Comparison of ENCODE assay signal across 13 mouse cellular contexts in genomic region chr7:25086656-25087055, GRCm38 (mm10). TPM values are rescaled to one million over a fixed set of nuclear protein-coding genes. Genes with fewer than 3 reads are reported as not detected.
A peak's percentile ranks its signal among the peaks of the same experiment; 100 is the strongest.
DNase-seq lines count a peak whose midpoint lies in the region; ATAC-seq and TF ChIP-seq lines count a peak whose summit lies in the region.
"Had no signal": no experiment of that assay in that cellular context is flagged by ENCODE, and none has a peak within 500 bp of the region (broad histone marks: within the 10 kb centered on the region; RNA-seq: fewer than 3 reads in every experiment).

No protein-coding gene starts in this region.

- no peaks in the 10 kb centered on the region for H3K27me3 ChIP-seq in forebrain, postnatal 0 days (ENCODE audit: insufficient read depth, low read length)
- no peaks in the 10 kb centered on the region for H3K27me3 ChIP-seq in forebrain, embryonic 15.5 days
- no peaks in the 10 kb centered on the region for H3K27me3 ChIP-seq in liver, embryonic 14.5 days (ENCODE audit: control insufficient read depth, insufficient read depth, low read length)
- no peaks in the 10 kb centered on the region for H3K27me3 ChIP-seq in liver, embryonic 11.5 days (replicated peaks; ENCODE audit: control insufficient read depth, insufficient read depth, low read length)
- peaks cover 8% of the 10 kb centered on the region; the same call in 1 of the 2 replicates for H3K27me3 ChIP-seq in E14TG2a.4 (ENCODE audit: insufficient read depth, low read length)
- H3K27me3 ChIP-seq: midbrain, embryonic 12.5 days had no signal

- H3K4me3 ChIP-seq in forebrain, postnatal 0 days (ENCODE audit: low read depth, low read length): no peak overlapping the region
- no peak overlapping the region for H3K4me3 ChIP-seq in forebrain, embryonic 15.5 days
- H3K4me3 ChIP-seq in liver, embryonic 14.5 days (ENCODE audit: insufficient read depth in 1 of 2, low read depth in 2 of 2, low read length in 2 of 2): no peak overlapping the region
- H3K4me3 ChIP-seq in liver, embryonic 11.5 days (ENCODE audit: low read depth, low read length): no peak overlapping the region
- no peak overlapping the region for H3K4me3 ChIP-seq in E14TG2a.4 (replicated peaks; ENCODE audit: low read length)
- no peak overlapping the region for H3K4me3 ChIP-seq in cortical plate, adult 2 months (ENCODE audit: insufficient read depth, low read length)
- H3K4me3 ChIP-seq: heart, embryonic 13.5 days; midbrain, embryonic 12.5 days had no signal

- no peak overlapping the region for H3K9ac ChIP-seq in forebrain, postnatal 0 days
- no peak overlapping the region for H3K9ac ChIP-seq in forebrain, embryonic 15.5 days (replicated peaks)
- H3K9ac ChIP-seq in liver, embryonic 14.5 days (replicated peaks): no peak overlapping the region
- H3K9ac ChIP-seq in liver, embryonic 11.5 days (ENCODE audit: low read depth, low read length): no peak overlapping the region
- H3K9ac ChIP-seq: heart, embryonic 13.5 days; midbrain, embryonic 12.5 days had no signal

- no peaks in the 10 kb centered on the region for H3K9me3 ChIP-seq in forebrain, postnatal 0 days (ENCODE audit: low read length)
- H3K9me3 ChIP-seq in forebrain, embryonic 15.5 days: no peaks in the 10 kb centered on the region
- no peaks in the 10 kb centered on the region for H3K9me3 ChIP-seq in liver, embryonic 14.5 days (ENCODE audit: control insufficient read depth, low read length)
- H3K9me3 ChIP-seq in liver, embryonic 11.5 days (ENCODE audit: control insufficient read depth, low read length): no peaks in the 10 kb centered on the region
- H3K9me3 ChIP-seq in E14TG2a.4 (ENCODE audit: low read length): no peaks in the 10 kb centered on the region
- H3K9me3 ChIP-seq: heart, embryonic 13.5 days; midbrain, embryonic 12.5 days had no signal

- no peak for ATAC-seq in forebrain, postnatal 0 days
- no peak for ATAC-seq in forebrain, embryonic 15.5 days (replicated peaks)
- ATAC-seq in liver, embryonic 14.5 days (ENCODE audit: insufficient read depth): no peak
- ATAC-seq in liver, embryonic 11.5 days (replicated peaks; ENCODE audit: low FRiP score): no peak
- ATAC-seq: hindbrain, embryonic 16.5 days had no signal

- H3K4me1 ChIP-seq in forebrain, postnatal 0 days (ENCODE audit: insufficient read depth): no peaks in the 10 kb centered on the region
- H3K4me1 ChIP-seq in forebrain, embryonic 15.5 days: no peaks in the 10 kb centered on the region
- peaks cover 0 to 4% of the 10 kb centered on the region in 2 experiments; a peak in 2 of 4 replicates for H3K4me1 ChIP-seq in liver, embryonic 14.5 days (replicated peaks; ENCODE audit: control insufficient read depth in 2 of 2, insufficient read depth in 2 of 2, low read length in 1 of 2)
- H3K4me1 ChIP-seq in liver, embryonic 11.5 days (replicated peaks; ENCODE audit: control insufficient read depth, insufficient read depth, low read length): peaks cover 20% of the 10 kb centered on the region
- peaks cover 74% of the 10 kb centered on the region for H3K4me1 ChIP-seq in E14TG2a.4 (replicated peaks; ENCODE audit: low read depth, low read length)
- no peaks in the 10 kb centered on the region for H3K4me1 ChIP-seq in cortical plate, adult 2 months (ENCODE audit: control insufficient read depth, insufficient read depth, low read length)

- peak; percentile 62 for TF ChIP-seq CTCF in forebrain, postnatal 0 days (IDR thresholded peaks at IDR 0.05; ENCODE audit: low read depth)
- peak; percentile 53 for TF ChIP-seq CTCF in liver, embryonic 14.5 days (IDR thresholded peaks at IDR 0.05; ENCODE audit: low read depth)
- peak; percentile 41 for TF ChIP-seq CTCF in E14TG2a.4 (conservative IDR thresholded peaks at IDR 0.05; ENCODE audit: low read length)
- TF ChIP-seq CTCF in cortical plate, adult 2 months (IDR thresholded peaks at IDR 0.05; ENCODE audit: extremely low read depth, insufficient read depth, low read length): peak; percentile 30; the same call in 1 of the 2 replicates

- WGBS in forebrain, postnatal 0 days: 47% methylated on average over 3 of the region's 3 CpGs
- whole genome bisulfite sequencing in forebrain, embryonic 15.5 days: 49% methylated on average over 3 of the region's 3 CpGs
- 38% methylated on average over 3 of the region's 3 CpGs for WGBS in liver, embryonic 14.5 days (ENCODE audit: insufficient replicate concordance)
- WGBS in liver, embryonic 11.5 days: 56% methylated on average over 3 of the region's 3 CpGs

- no peak for TF ChIP-seq POLR2A in cortical plate, adult 2 months (IDR thresholded peaks at IDR 0.05; ENCODE audit: extremely low read depth, insufficient read depth, low read length)

- no peak for DNase-seq in forebrain, postnatal 0 days
- DNase-seq in liver, embryonic 14.5 days (ENCODE audit: low read depth in 3 of 3, low spot score in 3 of 3): no peak
- no peak for DNase-seq in liver, embryonic 11.5 days (ENCODE audit: low spot score)
- no peak for DNase-seq in cerebellum, postnatal 10 days
- no peak for DNase-seq in adipocyte (ENCODE audit: low spot score)
- DNase-seq: kidney, postnatal 25 days; right cerebral cortex, postnatal 14 days had no signal

- H3K36me3 ChIP-seq in forebrain, postnatal 0 days (ENCODE audit: insufficient read depth): peaks cover 30% of the 10 kb centered on the region
- H3K36me3 ChIP-seq in forebrain, embryonic 15.5 days: peaks cover 41% of the 10 kb centered on the region
- peaks cover 23% of the 10 kb centered on the region for H3K36me3 ChIP-seq in liver, embryonic 14.5 days (replicated peaks; ENCODE audit: control insufficient read depth, insufficient read depth, low read depth)
- H3K36me3 ChIP-seq in liver, embryonic 11.5 days (ENCODE audit: control insufficient read depth, insufficient read depth, low read length): peaks cover 21% of the 10 kb centered on the region
- peaks cover 47% of the 10 kb centered on the region for H3K36me3 ChIP-seq in E14TG2a.4 (ENCODE audit: insufficient read depth, low read length)

- no peak overlapping the region for H3K27ac ChIP-seq in forebrain, postnatal 0 days (ENCODE audit: low read depth, low read length)
- H3K27ac ChIP-seq in forebrain, embryonic 15.5 days (replicated peaks): no peak overlapping the region
- no peak overlapping the region for H3K27ac ChIP-seq in liver, embryonic 14.5 days
- no peak overlapping the region for H3K27ac ChIP-seq in liver, embryonic 11.5 days (ENCODE audit: low read depth, low read length)
- H3K27ac ChIP-seq in cortical plate, adult 2 months (ENCODE audit: insufficient read depth, low read length): no peak overlapping the region
- H3K27ac ChIP-seq: heart, embryonic 13.5 days had no signal

- no peak overlapping the region for H3K4me2 ChIP-seq in forebrain, postnatal 0 days (ENCODE audit: low read depth)
- H3K4me2 ChIP-seq in forebrain, embryonic 15.5 days (replicated peaks): no peak overlapping the region
- no peak overlapping the region for H3K4me2 ChIP-seq in liver, embryonic 14.5 days (ENCODE audit: low read depth)
- H3K4me2 ChIP-seq in liver, embryonic 11.5 days: no peak overlapping the region
- H3K4me2 ChIP-seq: heart, embryonic 13.5 days; midbrain, embryonic 12.5 days had no signal

- TF ChIP-seq EP300 in liver, embryonic 14.5 days (IDR thresholded peaks at IDR 0.05; ENCODE audit: low read depth): no peak

RNA-seq across cellular contexts. Expression of gene Zfp574, which starts 14.3 kb away (rescaled TPM):
- total RNA-seq in forebrain, postnatal 0 days (2014; rRNA removed): 25.4 and 31.5 TPM in 2 replicates
- polyA plus RNA-seq in forebrain, postnatal 0 days (2015; fragmentation: Nextera tagmentation; extraction: Ambion mirVana): 30.6 and 33.0 TPM in 2 replicates
- polyA plus RNA-seq in forebrain, embryonic 15.5 days (2015; fragmentation: Nextera tagmentation; extraction: Ambion mirVana): 35.8 and 40.8 TPM in 2 replicates
- polyA plus RNA-seq in liver, embryonic 14.5 days (2012; rRNA removed): 6.3 and 6.9 TPM in 2 replicates
- 6.6 and 7.3 TPM in 2 replicates for polyA plus RNA-seq in liver, embryonic 14.5 days (2014; fragmentation: Nextera tagmentation; extraction: Ambion mirVana)
- 22.8 and 23.1 TPM in 2 replicates for polyA plus RNA-seq in liver, embryonic 11.5 days (2014; fragmentation: Nextera tagmentation; extraction: Ambion mirVana)
- polyA plus RNA-seq in cortical plate, adult 2 months (2012; rRNA removed): 36.6 and 39.2 TPM in 2 replicates

RNA-seq across cellular contexts. Expression of gene Grik5, which starts 14.5 kb away (rescaled TPM):
- 94.1 and 106 TPM in 2 replicates for total RNA-seq in forebrain, postnatal 0 days (2014; rRNA removed)
- polyA plus RNA-seq in forebrain, postnatal 0 days (2015; fragmentation: Nextera tagmentation; extraction: Ambion mirVana): 10.2 and 15.8 TPM in 2 replicates
- polyA plus RNA-seq in forebrain, embryonic 15.5 days (2015; fragmentation: Nextera tagmentation; extraction: Ambion mirVana): 15.9 and 17.1 TPM in 2 replicates
- polyA plus RNA-seq in liver, embryonic 14.5 days (2012; rRNA removed): 4.9 and 6.1 TPM in 2 replicates
- 0.37 and 0.54 TPM in 2 replicates for polyA plus RNA-seq in liver, embryonic 14.5 days (2014; fragmentation: Nextera tagmentation; extraction: Ambion mirVana)
- polyA plus RNA-seq in liver, embryonic 11.5 days (2014; fragmentation: Nextera tagmentation; extraction: Ambion mirVana): 3.5 and 5.3 TPM in 2 replicates
- polyA plus RNA-seq in cortical plate, adult 2 months (2012; rRNA removed): 191 and 201 TPM in 2 replicates

Comparison
In these comparisons a context has a peak if more than half of its experiments do, and no peak if none do; other contexts are left out.
1. RNA of gene Grik5, which starts 14.5 kb away (polyA plus RNA-seq): 191 to 201 TPM in cortical plate, adult 2 months; 15.9 to 17.1 TPM in forebrain, embryonic 15.5 days, 10.2 to 15.8 TPM in forebrain, postnatal 0 days, 3.5 to 5.3 TPM in liver, embryonic 11.5 days and 0.37 to 6.1 TPM in liver, embryonic 14.5 days; every median in the first group is over 10 times any median in the second.
2. Peak in every context shown above with its lines, with median percentiles within 50 percentile points of each other: CTCF ChIP-seq.